Mouse (Mus musculus): ENCODE measurements at regions not wholly inside any gene's neighbourhood (a gene's known extent, or its start where the extent isn't known, plus 50 kb on each side); places are given as distances from the start of the nearest gene placed in this dataset.

DNA sequence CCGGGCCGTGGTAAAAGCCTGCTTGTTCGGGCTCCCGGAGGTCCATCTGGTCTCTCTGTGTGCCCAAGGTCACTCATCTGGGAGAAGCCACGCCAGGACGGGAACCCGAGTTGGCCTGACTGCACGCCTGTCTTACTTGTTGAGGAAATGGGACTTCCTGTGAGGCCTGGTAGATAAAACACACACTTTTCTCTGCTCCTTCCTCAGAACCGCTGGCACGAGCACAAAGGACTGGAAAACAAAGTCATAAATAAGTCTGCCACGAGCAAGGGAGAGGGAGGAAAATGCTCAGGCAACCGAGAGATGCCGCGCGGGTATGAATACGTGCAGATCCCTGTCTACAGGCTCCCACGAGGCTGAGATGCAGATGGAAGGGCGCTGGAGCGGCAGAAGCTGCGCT is 131.6 kb downstream of the Rybp start:
- H3K9me3 ChIP-seq: no peaks in the 10 kb centered on the region
- no peak for ATAC-seq (ENCODE audit: insufficient read depth, low FRiP score, low read depth)
- no peaks in the 10 kb centered on the region for H3K27me3 ChIP-seq (replicated peaks)
- 44% methylated on average over 20 of the region's 20 CpGs for WGBS
- peak overlapping the region; percentile 48 for H3K27ac ChIP-seq
- no peak overlapping the region for H3K4me2 ChIP-seq
- no peak overlapping the region for H3K4me3 ChIP-seq (replicated peaks)
- peaks cover 11% of the 10 kb centered on the region; the same call in 1 of the 2 replicates for H3K4me1 ChIP-seq
- no peak overlapping the region for H3K9ac ChIP-seq
- no peaks in the 10 kb centered on the region for H3K36me3 ChIP-seq

DNA sequence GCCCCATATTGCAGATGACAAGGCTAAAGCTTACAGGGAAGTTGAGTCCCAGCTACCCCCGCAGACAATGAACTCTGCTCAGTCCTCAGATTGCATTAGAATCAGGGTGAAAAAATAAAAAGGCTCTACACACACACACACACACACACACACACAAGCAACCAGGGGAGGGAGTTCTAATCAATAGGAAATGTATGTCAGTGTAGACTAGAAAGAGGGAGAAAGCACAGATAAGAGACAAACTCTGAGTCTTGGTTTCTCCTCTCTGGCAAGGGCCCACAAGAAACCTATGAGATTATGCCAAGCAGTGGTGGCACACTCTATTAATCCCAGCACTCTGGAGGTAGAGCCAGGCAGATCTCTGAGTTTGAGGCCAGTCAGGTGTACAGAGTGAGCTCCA is 135.8 kb downstream of the Rybp start:
- H3K4me3 ChIP-seq (replicated peaks): no peak overlapping the region
- no peak overlapping the region for H3K9ac ChIP-seq
- H3K36me3 ChIP-seq: no peaks in the 10 kb centered on the region
- H3K27me3 ChIP-seq (replicated peaks): no peaks in the 10 kb centered on the region
- H3K27ac ChIP-seq: no peak overlapping the region
- 88% methylated on average over 1 of the region's 1 CpGs for WGBS
- ATAC-seq (ENCODE audit: insufficient read depth, low FRiP score, low read depth): no peak
- H3K9me3 ChIP-seq: no peaks in the 10 kb centered on the region
- H3K4me1 ChIP-seq: peaks cover 14% of the 10 kb centered on the region
- no peak overlapping the region for H3K4me2 ChIP-seq

DNA sequence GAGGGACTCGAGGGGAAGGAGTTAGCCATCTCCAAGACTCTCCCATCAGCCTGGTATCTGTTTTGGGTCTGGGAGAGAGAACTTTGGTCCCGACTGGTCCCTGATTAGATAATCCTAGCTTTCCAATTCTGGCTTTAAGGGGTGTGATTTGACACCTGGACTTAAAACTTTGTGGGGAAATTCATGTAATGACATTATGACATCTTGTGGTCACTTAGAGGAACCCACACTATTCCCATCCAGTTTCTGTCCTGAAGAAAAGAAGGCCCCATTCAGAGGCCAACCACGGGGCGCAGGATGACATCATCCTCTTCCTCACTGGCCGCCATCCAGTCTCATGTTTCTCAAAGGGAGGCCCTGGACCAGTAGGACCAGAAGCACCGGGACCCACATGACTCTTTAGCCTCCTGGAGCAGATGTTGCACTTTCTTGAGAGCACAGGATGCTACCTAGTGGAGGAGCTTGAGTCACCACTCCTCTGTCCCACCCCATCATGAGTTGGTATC is 136.5 kb downstream of the Rybp start:
- Histone ChIP-seq H3K4me2 (no peak overlapping the region), H3K9me3 (no peaks in the 10 kb centered on the region), H3K9ac (no peak overlapping the region), H3K36me3 (no peaks in the 10 kb centered on the region), H3K27me3 (replicated peaks) (no peaks in the 10 kb centered on the region), H3K4me3 (replicated peaks) (no peak overlapping the region), H3K27ac (no peak overlapping the region), H3K4me1 (peaks cover 18% of the 10 kb centered on the region)
- no peak for ATAC-seq (ENCODE audit: insufficient read depth, low FRiP score, low read depth)
- WGBS: 56% methylated on average over 6 of the region's 6 CpGs

DNA sequence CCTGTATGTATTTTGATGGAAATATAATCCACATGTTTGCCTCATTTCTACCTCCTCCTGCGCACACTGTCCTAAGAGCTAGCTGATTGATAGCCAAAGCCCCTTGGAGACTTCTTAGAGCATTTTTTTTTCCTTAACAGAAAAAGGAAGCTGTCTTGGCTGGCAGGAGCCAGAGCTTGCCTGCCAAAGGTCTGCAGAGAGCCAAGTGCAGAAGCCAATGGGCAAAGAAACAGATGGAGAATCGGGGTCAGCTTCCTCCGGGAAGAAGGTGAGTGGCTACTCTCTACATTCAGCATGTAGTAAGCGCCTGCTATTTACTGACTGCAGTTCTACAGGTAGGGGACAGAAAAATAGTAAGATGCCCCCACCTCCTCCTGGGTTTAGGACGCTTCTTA is 137.8 kb downstream of the Rybp start:
- Histone ChIP-seq H3K9ac (no peak overlapping the region), H3K4me3 (replicated peaks) (no peak overlapping the region), H3K4me1 (peaks cover 20% of the 10 kb centered on the region), H3K36me3 (no peaks in the 10 kb centered on the region), H3K27ac (no peak overlapping the region; the same call in 1 of the 2 replicates), H3K9me3 (no peaks in the 10 kb centered on the region), H3K27me3 (replicated peaks) (no peaks in the 10 kb centered on the region), H3K4me2 (no peak overlapping the region)
- WGBS: 71% methylated on average over 5 of the region's 5 CpGs
- no peak for ATAC-seq (ENCODE audit: insufficient read depth, low FRiP score, low read depth)

DNA sequence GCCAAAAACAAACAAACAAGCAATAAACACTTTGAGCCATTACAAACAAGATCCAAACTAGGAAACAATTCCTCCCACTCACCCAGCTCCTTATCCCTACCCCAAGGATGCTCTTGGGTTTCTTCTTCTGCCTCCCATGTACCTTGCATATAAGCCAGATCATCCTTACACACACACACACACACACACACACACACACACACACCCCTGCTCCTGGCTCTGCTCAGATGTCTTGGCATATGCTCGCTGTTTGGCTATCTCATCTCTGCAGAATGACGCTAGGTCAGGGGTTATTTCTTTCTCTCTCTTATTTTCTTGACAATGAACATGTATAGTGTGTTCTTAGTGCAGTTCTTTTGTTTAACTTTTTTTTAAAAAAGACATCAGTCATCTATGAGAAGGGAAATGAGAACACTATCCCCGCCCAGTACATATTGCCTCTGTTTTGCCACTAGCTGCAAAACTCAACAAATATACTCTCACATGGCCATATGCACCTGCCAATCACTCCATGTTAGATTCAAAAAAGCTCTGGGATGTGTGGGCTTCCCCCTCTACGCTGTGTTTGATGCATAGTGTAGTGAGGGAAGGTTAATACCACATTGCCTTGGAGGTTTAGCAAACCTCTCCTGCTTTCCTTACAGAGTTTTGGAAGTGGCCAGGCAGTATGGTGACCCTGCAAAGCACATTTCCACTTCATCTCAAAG is 138.4 kb downstream of the Rybp start:
- Histone ChIP-seq H3K36me3 (no peaks in the 10 kb centered on the region), H3K4me2 (no peak overlapping the region), H3K27ac (no peak overlapping the region; the same call in 1 of the 2 replicates), H3K9me3 (no peaks in the 10 kb centered on the region), H3K9ac (no peak overlapping the region), H3K27me3 (replicated peaks) (no peaks in the 10 kb centered on the region), H3K4me3 (replicated peaks) (no peak overlapping the region), H3K4me1 (peaks cover 24% of the 10 kb centered on the region)
- 50% methylated on average over 4 of the region's 4 CpGs for WGBS
- ATAC-seq (ENCODE audit: insufficient read depth, low FRiP score, low read depth): no peak

DNA sequence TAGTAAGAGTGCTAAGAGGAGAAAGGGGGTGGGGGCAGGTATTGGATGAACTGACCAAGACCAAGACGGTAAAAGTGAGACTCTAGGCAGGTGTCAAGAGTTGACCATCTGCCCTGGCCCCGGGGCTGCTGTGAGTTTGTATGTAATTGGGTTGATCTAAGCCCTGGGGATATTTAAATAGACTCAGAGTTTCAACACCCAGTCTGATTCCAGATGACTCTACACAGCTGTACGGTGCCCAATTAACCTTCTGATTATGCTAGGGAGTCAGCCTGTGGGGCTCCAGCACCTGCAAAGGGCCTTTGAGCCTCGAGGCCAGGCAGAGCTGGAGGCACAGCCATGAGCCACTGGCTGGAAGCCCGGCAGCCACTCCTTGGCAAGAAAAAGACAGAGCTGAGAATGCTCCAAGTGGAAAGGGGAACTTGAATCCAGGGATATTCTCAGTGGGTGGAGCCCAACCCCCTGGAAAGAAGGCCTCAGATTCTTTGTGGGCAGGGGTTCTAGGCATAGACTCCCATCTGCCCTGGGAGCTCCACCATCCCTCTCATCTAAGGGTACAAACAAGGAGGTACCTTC is 140.8 kb downstream of the Rybp start:
- ATAC-seq (ENCODE audit: insufficient read depth, low FRiP score, low read depth): no peak
- Histone ChIP-seq H3K27me3 (replicated peaks) (no peaks in the 10 kb centered on the region), H3K9ac (no peak overlapping the region), H3K4me3 (replicated peaks) (no peak overlapping the region), H3K27ac (no peak overlapping the region), H3K9me3 (no peaks in the 10 kb centered on the region), H3K4me1 (peaks cover 32% of the 10 kb centered on the region), H3K36me3 (no peaks in the 10 kb centered on the region), H3K4me2 (no peak overlapping the region)
- WGBS: 42% methylated on average over 5 of the region's 5 CpGs

DNA sequence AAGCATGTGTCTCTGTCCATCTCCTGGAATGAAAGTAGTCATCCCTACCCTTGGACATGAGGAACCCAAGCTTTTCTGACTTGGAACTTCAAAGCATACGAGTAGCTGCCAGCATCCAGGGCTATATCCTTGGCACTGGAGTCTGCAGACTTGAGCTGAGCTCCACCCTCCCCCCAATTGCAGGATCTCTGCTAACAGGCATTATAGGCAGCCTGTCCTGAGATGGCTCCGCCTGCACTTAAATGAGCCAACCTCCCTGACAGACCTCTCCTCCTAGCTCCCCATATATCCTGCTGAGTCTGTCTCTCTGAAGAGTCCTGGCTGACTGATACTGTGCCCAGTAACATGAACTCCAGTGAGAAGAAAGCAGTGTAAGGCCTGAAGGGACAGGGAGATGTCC is 141.4 kb downstream of the Rybp start:
- H3K4me1 ChIP-seq: peaks cover 32% of the 10 kb centered on the region
- no peaks in the 10 kb centered on the region for H3K36me3 ChIP-seq
- no peak for ATAC-seq (ENCODE audit: insufficient read depth, low FRiP score, low read depth)
- H3K9me3 ChIP-seq: no peaks in the 10 kb centered on the region
- H3K4me2 ChIP-seq: no peak overlapping the region
- H3K9ac ChIP-seq: no peak overlapping the region
- no peaks in the 10 kb centered on the region for H3K27me3 ChIP-seq (replicated peaks)
- 77% methylated on average over 2 of the region's 2 CpGs for WGBS
- H3K4me3 ChIP-seq (replicated peaks): no peak overlapping the region
- no peak overlapping the region for H3K27ac ChIP-seq

DNA sequence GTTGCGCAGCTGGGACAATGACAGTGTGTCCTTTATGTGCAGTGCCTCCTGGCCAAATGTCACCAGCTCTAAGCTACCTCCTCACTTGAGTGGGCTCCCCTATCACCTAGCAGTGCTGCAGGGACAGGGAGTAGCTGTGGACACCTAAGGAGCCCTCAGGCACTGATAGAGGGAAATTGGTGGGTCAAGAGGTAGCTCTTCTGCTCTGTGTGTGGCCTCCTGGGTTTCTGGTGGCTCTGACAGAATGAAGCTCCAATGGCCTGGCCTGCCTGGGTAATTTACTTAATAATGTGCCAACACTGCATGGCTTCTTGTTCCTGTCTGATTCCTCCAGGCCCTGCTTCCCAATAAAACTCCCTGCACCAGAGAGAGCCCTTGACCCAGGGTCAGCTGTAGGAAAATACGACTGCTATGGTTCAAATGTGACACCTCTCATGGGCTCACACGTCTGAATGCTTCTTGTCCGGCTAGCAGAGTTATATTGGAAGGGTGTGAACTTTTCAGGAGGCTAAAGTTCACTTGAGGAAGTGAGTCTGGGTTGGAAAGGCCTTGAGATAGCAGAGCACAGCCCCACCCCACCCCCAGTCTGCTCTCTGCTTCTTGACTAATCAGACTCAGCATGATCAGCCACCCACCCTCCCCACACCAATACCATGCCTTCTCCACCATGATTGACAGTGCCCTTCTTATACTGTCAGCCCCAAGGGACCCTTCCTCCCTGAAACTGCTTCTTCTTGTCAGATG is 142.6 kb downstream of the Rybp start:
- H3K4me1 ChIP-seq: peaks cover 32% of the 10 kb centered on the region
- WGBS: 68% methylated on average over 4 of the region's 4 CpGs
- 0 out of 2 replicates have a peak, but pooled peaks have one; percentile 6 for ATAC-seq (ENCODE audit: insufficient read depth, low FRiP score, low read depth)
- H3K9ac ChIP-seq: no peak overlapping the region
- no peaks in the 10 kb centered on the region for H3K27me3 ChIP-seq (replicated peaks)
- no peaks in the 10 kb centered on the region for H3K9me3 ChIP-seq
- no peaks in the 10 kb centered on the region for H3K36me3 ChIP-seq
- H3K4me2 ChIP-seq: no peak overlapping the region
- H3K4me3 ChIP-seq (replicated peaks): no peak overlapping the region
- peak overlapping the region; percentile 76; the same call in 1 of the 2 replicates for H3K27ac ChIP-seq

DNA sequence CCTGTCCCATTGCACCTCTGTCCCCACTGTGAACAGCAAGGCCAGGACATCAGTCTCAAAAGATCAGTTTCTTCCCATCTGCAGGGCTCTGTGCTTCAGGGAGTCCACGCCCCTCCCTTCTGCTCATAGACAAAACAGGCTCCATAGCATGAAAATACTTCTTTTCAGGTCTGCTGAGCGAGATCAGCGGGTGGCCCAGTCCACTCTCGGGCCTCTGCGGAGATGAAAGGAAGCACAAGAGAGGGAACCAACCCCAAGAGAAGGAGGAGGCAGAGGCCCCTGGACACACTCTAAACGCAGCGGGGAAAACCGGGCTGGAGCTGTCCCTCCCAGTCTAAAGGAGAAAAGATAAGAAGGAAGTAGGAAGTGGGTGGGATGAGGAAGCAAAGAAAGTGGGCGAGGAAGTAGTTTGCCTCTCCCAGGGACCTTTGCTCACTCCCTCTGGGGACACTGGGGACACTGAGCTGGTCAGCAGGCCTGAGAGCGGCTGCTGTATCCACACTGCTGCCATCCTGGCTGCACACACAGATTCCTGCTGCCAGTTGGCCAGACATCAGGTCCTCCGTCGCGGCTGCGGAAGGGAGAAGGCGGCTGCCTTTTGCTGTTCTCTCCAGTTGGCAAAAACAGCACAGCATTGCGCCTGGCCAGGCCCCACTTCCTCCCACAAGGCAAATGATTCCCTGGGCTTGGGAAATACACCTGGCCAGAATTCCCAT is 143.5 kb downstream of the Rybp start:
- Histone ChIP-seq H3K27ac (peak overlapping the region; percentile 82), H3K36me3 (no peaks in the 10 kb centered on the region), H3K9ac (no peak overlapping the region), H3K9me3 (no peaks in the 10 kb centered on the region), H3K4me3 (replicated peaks) (peak overlapping the region; percentile 11; the same call in 1 of the 2 replicates), H3K27me3 (replicated peaks) (no peaks in the 10 kb centered on the region), H3K4me2 (peak overlapping the region; percentile 44), H3K4me1 (peaks cover 32% of the 10 kb centered on the region)
- 14% methylated on average over 16 of the region's 16 CpGs for WGBS
- ATAC-seq (ENCODE audit: insufficient read depth, low FRiP score, low read depth): 0 out of 2 replicates have a peak, but pooled peaks have one; percentile 32

DNA sequence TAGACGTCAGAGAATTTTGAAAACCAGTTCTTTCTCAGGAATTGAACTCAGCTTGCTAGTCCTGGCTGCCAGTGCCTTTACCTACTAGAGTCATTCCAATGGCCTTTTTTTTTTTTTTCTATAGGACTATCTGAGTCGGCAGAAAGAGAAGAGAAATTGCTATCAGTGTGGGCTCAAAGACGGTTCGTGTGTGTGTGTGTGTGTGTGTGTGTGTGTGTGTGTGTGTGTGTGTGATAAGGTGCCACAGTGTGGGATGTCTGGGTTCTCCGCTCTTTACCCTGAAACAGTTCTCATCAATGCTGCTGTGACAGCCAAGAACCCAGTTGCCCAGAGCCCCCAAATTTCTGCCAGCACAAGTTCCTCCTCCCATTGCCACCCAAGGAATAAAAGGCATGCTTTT is 146.1 kb downstream of the Rybp start:
- H3K9me3 ChIP-seq: no peaks in the 10 kb centered on the region
- H3K9ac ChIP-seq: no peak overlapping the region
- 76% methylated on average over 5 of the region's 5 CpGs for WGBS
- no peak for ATAC-seq (ENCODE audit: insufficient read depth, low FRiP score, low read depth)
- H3K4me3 ChIP-seq (replicated peaks): no peak overlapping the region
- peaks cover 22% of the 10 kb centered on the region for H3K4me1 ChIP-seq
- H3K36me3 ChIP-seq: no peaks in the 10 kb centered on the region
- H3K27me3 ChIP-seq (replicated peaks): no peaks in the 10 kb centered on the region; the same call in 1 of the 2 replicates
- no peak overlapping the region for H3K4me2 ChIP-seq
- no peak overlapping the region for H3K27ac ChIP-seq

DNA sequence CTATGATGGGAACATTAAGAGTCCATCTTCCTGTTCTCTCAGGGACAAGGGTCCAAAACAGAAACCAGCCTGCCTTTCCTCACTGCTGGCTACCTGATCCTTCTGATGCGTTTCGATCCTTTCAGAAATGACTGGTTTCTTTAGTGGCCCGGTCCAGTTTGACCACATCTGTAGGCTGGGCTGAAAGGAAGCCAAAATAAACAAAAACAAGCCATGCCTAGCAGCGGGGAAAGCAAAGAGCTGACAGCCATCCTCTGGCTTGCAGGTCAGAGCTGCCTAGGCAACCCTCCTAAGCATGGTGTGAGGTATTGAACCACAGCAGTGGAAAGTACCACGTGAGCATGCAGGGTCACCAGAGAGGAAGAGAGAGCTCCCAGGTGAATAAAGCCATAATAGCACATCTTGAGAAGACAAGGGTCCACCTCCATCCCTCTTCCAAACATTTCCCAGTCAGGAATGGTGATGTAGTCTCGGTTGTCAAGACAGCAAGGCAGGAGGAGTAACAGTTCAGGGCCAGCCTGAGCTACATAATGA is 146.6 kb downstream of the Rybp start:
- H3K9me3 ChIP-seq: no peaks in the 10 kb centered on the region
- no peak overlapping the region for H3K4me3 ChIP-seq (replicated peaks)
- H3K27me3 ChIP-seq (replicated peaks): no peaks in the 10 kb centered on the region; the same call in 1 of the 2 replicates
- WGBS: 44% methylated on average over 6 of the region's 6 CpGs
- no peaks in the 10 kb centered on the region for H3K36me3 ChIP-seq
- H3K9ac ChIP-seq: no peak overlapping the region
- ATAC-seq (ENCODE audit: insufficient read depth, low FRiP score, low read depth): no peak
- no peak overlapping the region for H3K27ac ChIP-seq
- peaks cover 17% of the 10 kb centered on the region for H3K4me1 ChIP-seq
- H3K4me2 ChIP-seq: no peak overlapping the region
